Mouse (Mus musculus): ENCODE measurements around the gene Wnt8b. TPM values are rescaled to one million over a fixed set of nuclear protein-coding genes. Genes with fewer than 3 reads are reported as not detected.

Wnt8b gene
- polyA plus RNA-seq (2012; rRNA removed): 0.41 and 0.64 TPM in 2 replicates

DNA sequence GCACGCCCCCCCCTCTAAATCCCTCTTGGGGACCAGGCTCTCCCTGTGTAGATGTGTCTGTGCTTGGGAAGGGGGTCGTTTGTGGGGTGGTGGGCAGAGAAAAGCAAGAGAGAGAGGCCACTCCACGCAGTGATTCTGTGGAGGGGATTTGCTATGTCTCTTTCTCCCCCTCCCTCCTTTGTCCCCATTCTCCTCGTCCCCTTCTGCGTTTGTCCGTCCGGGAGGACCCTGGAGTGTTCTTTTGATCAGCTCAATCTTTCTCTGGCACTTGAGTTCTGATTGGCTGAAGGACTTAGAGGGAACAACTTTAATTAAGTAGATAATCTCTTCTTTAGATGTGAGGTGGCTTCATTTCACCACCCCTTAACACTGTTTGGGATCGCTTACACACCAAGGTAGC, at the start of gene Wnt8b:
Wnt8b (plus strand) TSS at position 345 of the 400 bp plus-strand sequence.

DNA sequence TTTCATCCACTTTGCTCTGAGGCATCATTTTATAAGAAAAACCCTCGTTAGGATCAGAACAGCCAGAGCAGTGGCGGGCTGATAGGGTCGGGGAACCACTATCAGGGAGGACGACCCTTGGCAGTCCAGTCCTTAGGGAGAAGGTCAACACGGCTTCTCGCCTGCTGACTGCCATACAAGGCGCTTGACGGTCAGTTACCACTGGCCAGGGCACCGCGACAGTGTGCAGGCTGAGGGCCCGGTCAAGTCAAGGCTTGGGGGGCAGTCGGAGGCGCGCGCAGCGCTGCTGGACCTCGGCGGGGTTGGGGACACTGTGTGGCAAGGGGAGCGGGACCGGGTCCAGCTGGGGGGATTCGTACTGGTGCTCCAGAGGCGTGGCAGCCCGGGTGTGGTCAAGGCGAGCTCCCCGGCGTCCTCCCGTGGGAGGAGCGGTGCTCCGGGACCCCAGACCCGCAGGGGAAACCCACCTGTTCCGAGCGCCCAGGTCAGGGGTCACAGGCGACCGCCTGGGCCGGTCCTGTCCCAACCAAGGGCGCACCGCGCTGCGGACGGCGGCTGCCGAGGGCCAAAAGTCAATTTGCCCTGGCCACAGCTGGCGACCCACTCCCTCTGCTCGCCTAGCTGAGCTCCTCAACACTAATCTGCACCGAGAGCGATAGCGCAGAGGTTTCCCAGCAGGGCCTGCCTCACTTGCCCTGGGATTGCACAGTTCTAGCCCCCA, 52.2 kb downstream of the Wnt8b start, which contains the start of gene Sec31b:
Sec31b (minus strand) TSS at position 544 of the 721 bp plus-strand sequence.

DNA sequence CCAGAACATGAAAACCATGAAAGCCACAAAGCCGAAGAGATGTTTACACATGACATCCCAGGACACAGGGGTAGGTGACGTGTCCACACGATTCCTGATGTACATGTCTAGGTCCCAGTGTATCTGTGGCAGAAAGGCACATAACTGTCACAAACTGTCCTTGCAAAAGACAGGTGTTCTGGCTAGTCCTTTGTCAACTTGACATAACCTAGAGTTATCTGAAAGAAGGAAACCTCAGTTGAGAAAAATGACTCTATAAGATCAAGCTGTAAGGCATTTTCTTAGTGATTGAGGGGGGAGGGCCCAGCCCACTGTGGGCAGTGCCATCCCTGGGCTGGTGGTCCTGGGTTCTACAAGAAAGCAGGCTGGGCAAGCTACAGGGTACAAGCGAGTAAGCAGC, 59.5 kb downstream of the Wnt8b start, which contains the start of gene Gm20538:
Gm20538 (minus strand) TSS at position 101 of the 400 bp plus-strand sequence.

GRCm38 (mm10) chr19:44554861-44555590, 61.8 kb downstream of the Wnt8b start, which contains the start of gene Ndufb8:
Ndufb8 (minus strand) TSS chr19:44555440.

GRCm38 (mm10) chr19:44562652-44563206, 69.5 kb downstream of the Wnt8b start, which contains the start of gene Hif1an:
Hif1an (plus strand) TSS chr19:44562850.

Other genes starting within 250 kb of the Wnt8b start
- gene Scd2, start 199.8 kb upstream of the Wnt8b start, polyA plus RNA-seq (2012; rRNA removed): 367 and 381 TPM in 2 replicates
- 0.16 TPM in 2 replicates for gene Scd4, start 160.4 kb upstream of the Wnt8b start, polyA plus RNA-seq (2012; rRNA removed)
- 20.1 and 20.5 TPM in 2 replicates for gene Scd1, start 85.6 kb upstream of the Wnt8b start, polyA plus RNA-seq (2012; rRNA removed)
- gene Sec31b, start 52.4 kb downstream of the Wnt8b start, polyA plus RNA-seq (2012; rRNA removed): 0.21 and 0.33 TPM in 2 replicates
- gene Gm20538, start 59.4 kb downstream of the Wnt8b start, polyA plus RNA-seq (2012; rRNA removed): not detected in 2 replicates
- gene Ndufb8, start 62.0 kb downstream of the Wnt8b start, polyA plus RNA-seq (2012; rRNA removed): 480 and 491 TPM in 2 replicates
- 26.0 and 26.6 TPM in 2 replicates for gene Hif1an, start 69.4 kb downstream of the Wnt8b start, polyA plus RNA-seq (2012; rRNA removed)